Mouse (Mus musculus): ENCODE measurements at regions not wholly inside any gene's neighbourhood (a gene's known extent, or its start where the extent isn't known, plus 50 kb on each side); places are given as distances from the start of the nearest gene placed in this dataset.
A peak's percentile ranks its signal among the peaks of the same experiment; 100 is the strongest.

DNA sequence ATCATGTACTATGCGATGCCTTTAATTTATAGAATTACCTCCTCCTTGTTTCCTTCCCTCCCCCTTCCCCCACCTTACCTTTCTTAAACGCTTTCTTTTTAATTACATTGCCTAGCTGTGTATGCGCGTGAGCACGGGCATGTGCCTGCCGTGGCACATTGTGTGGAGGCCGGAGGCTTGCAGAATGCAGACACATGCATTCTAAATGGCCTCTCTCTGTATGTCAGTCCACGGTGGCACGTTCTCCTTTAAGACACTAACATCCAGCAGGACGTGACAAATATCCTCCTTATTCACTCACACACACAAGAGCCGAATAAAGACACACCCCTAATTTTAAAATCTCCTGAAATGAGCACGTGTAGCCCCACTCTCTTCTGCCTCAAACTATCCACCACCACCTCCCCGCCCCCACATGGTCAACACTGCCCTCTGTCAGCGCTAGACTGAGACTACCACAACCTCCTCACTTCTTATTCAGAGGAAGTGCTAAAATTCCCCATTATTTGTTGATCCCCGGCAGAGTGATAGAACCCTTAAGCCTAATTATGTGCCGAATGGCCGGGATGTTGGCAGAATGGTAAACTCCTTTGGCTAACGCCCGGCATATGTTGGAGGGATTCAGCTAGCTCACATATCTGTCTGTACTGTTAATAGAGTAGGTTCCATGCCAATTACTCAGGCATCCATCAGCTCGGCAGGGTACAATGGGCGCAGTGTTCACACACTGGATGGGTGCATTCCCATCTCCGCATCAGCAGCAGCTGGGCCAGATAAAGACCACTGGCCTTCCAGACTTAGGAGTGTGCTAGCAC lies 70.5 kb upstream of the Zfp217 start:
- DNase-seq = peak; percentile 49

DNA sequence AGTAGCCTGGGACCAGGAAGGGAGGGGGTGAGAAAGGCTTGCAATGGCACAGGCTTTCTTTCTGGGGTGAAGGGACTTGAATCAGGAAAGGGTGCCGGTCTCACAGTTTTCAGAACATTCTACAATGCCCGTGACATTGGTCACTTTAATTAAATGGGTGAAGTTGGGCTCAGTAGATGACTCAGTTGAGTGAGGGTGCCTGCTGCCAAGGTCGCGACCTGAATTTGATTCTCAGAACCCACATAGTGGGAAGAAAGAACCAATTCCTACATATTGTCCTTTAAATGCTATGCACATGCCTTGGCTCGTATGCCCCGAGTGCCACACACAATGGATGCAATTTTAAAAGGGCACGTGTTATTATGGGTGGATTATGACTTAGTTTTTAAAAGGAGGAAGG lies 68.4 kb upstream of the Zfp217 start:
- no peak for DNase-seq

DNA sequence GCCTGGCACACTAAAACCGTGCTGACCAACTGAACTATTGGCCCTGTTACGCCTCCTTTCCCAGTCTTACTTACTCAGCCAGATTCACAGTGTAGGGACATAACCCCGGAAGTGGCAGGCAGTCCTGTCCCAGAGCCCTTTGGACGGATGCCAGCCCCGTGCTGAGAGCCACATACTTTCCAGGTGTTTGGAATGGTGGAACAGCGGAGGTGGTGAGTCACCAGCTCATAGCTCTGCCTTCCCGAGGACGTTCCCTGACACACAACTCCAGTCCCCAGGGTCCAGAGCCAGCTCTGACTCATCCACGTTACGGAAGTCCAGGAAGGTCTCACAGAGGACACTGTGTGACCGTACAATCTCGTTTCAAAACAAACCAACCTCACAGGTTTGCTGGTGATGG lies 61.2 kb upstream of the Zfp217 start:
- no peak for DNase-seq

DNA sequence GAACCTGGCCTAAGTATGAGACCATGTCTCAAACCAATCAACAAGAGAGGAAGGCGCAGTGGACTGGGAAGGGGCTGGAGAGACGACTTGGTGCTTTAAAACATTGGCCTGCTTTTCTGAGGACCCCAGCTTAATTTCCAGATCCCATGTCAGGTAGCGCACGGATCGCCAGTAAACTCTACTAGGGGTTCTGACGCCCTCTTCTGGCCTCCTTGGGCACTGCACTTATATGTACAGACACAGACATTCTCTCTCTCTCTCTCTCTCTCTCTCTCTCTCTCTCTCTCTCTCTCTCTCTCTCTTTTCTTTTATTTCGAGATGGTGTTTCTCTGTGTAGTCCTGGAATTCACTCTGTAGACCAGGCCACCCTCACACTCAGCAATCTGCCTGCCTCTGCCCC lies 60.0 kb upstream of the Zfp217 start:
- DNase-seq = no peak

DNA sequence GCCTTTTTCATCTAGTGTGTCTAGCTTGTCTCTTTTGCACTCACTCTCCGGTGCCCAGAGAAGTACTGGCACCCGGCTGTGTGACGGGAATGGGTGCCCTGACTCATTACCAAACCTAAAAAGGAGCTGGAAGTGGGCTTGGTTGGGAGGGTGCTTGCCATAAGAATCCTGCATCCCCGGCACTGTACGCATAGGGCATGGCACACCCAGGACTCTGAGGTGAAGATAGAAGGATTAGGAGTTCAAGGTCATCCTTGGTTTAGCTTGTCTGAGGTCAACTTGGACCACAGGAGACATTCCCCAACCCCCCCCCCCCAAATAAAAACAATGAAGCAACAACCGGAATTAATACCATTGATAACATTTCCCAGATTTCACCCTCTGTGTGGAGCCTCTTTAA lies 59.5 kb upstream of the Zfp217 start:
- no peak for DNase-seq

DNA sequence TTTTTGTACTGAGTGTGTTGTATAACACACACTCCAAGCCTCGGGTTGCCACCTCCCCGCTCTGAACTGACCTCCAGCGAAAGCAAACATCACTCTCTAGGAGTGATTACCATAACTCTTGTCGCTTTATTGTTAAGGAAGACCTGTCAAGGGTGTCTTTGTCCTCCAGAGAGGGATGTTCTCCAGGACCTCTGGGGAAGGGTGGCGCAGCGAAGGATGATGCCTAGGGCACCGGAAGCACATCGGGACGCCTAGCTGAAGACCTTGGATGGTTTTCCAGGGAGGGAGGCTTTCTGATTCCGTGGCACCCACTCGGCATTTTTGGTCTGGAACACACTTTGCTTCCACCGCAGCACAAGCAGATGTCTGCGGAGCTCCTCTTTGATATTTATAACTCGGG lies 59.0 kb upstream of the Zfp217 start:
- no peak for DNase-seq

DNA sequence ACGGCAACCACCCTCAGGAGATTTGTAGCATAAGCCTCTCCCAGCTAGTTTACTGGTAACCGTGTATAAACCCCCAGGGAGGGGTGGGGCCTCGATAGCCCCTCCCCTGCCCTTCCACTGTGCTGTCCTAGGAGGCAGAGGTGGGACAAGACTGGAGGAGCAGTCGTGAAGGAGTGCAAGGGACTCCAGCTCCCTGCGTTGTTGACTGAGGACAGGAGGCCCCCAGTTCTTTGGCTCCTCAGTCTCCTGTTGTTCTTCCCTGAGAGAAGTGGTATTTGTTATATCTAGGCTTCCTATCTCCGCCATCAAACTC lies 58.5 kb upstream of the Zfp217 start:
- DNase-seq = peak; percentile 48

DNA sequence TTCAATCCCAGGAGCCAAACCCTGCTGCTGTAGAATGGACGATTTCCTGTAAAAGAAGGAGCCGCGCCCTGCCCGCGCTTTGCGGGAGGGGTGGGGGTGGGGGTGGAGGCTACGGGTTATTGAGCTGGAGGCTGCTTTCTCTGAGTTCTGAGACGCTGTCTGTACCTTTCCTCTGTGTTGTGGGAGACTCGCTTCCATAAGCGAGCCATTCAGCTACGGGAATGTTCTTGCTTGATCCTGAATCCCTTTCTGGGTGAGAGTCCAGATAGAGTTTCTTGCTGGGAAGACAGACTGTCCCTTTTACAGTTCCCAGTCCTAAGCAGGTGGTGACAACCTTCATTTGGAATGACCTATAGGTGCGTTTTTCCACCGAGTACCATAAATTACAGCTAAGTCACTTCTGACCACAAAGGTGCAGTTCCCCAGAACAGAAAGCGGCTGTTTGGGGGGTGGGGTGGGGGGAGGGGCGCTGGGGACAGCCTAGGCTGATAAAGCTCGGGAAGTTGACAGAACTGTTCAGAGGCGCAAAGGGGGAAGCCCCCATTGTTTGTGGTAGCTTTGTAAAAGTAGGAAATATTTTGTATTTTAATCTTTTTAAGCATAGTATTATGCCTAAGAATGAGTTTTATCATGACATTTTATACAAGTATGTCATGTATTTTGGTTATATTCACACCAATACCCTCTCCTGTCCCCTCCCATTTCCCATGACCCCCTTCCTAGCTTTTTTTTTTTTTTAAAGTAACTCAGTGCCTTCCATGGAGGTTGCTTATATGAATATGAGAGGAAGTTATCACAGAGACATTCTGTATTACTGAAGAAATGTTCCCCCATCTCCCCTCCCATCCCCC lies 57.9 kb upstream of the Zfp217 start:
- peak; percentile 60 for DNase-seq

DNA sequence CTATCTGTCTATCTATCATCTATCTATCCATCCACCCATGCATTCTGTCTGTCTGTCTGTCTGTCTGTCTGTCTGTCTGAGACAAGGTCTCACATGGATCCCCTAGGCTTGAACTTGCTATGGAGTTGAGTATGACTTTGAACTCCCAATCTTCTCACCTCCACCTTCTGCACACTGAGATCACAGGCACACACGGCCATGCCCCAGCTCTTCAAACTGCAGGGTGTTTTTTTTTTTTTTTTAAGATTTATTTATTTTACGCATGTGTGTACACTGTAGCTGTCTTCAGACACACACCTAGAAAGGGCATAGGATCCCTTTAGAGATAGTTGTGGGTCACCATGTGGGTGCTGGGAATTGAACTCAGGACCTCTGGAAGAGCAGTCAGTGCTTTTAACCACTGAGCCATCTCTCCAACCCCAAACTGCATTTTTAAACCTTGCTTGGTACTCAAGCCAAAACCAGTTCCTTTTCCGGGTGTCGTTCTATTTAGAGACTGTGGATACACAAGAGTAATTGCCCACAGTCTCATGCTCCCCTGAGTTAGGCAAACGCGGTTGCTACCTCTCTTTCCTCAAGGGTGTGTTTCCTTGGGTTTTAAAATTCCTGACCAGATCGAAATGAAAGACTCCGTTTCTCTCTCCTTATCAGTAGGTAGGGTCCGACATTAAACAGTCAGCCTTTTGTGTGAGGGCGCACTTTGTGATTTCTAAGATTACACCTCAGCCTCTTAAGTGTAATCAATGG lies 57.0 kb upstream of the Zfp217 start:
- DNase-seq = peak; percentile 52

DNA sequence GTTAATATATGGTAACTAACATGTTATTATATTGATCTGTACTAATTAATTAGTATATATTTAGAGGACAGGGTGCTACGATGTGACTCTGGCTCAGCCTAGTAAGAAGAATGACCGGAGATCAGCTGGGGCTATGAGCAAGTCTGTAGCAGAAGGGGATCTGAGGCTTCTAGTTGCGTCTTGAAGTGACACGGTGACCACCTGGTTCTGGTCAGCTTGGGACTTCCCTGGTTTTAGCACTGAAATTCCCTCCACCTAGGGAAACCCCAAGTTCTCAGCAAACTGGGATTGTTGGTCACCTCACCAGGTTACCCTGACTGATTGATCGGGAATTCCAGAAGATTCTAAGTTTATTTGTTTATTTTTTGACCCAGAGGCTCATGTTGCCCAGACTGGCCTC lies 55.6 kb upstream of the Zfp217 start:
- no peak for DNase-seq

DNA sequence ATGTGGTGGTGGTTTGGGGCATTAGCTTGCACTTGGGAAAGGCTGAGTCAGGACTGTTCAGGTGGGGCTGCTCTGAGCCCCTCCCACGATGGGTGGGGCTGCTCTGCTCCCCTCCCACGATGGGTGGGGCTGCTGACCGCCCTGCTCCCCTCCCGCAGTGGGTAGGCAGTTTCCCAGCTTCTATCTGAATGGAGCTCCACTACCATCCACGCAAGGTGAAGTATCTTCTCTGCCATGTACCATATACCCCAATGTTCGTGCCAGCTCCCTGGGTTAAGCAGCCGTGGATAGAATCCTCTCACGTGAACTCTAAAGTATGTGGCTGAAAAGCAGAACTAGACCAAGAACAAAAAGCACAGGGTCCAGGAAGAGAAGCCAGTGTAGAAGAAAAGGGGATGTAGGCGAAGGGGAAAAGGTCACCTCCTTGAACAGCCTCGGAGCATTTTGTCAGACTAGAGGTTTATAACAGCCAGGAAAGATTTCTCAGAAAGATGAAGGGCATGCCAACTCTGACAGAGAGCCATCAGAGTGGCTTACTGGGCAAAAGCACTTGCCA lies 54.0 kb upstream of the Zfp217 start:
- no peak for DNase-seq
